Mouse (Mus musculus): ENCODE data around the gene Satb2.
A peak's percentile ranks its signal among the peaks of the same experiment; 100 is the strongest.

Satb2 gene

DNA sequence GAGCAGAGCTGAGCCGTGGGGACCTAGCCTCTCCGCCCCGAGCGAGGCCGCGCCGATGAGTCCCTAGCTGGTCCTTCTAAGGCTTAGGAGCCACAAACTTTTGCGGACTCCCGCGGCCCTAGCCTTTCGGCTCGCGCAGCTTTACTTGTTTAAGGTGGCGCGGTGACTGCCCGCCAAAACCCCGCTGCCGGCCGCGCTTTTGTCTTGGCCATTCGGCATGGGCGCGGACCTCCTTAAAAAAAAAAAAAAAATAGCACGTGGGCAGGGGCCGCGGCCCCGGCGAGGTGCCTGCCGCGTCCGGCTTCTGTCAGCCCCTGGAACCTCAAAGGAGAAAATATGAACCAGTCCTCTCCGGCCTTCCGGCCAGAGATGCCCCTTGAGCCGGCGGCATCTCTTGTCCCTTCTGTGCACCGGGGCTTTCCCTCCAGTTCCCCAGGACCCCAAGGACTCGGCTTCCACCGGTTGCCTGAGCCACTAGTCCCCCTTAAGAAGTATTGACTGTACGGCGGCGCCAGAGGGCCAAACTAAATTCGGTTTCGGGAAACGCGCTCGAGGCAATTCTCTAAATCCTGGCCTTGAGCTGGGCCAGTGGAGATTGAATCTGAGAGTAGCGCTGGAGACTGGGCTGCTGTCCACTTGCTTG, 5.4 kb downstream of the Satb2 start:
- DNase-seq (ENCODE audit: low spot score), result peak; percentile 76

DNA sequence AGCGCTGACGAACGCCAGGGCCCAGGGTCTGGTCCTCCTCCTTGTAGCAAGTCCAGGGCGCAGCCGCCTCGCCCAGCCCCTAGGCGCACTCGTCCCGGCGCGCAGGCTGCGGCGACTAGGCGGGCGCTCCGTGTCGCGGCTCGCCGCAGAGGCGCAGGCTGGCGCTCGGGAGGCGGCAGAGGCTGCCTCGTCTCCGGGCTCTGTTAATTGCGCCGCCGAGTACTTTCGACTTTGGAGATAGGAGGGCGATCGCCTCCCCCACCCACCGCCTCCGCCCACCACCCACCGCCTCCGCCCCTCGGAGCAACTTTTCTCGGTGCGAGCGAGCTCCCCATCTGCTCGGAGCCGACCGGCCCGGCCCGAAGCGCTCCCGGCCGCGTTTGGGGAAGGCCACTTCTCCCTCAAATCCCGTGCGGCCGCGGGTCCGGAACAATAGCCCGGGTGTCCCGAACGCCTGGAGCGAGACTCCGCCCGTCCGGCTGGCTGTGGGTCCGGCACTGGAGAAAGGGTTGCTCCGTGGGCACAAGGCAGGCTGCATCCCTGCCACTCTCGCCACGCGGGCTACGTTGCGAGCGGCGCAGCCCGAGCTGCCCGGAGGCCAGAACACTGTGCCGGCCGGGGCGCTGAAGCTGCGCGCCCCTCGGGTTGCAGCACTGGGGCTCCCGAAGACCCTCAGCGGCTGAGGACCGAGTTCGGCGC, 6.0 kb downstream of the Satb2 start:
- no peak for DNase-seq (ENCODE audit: low spot score)

DNA sequence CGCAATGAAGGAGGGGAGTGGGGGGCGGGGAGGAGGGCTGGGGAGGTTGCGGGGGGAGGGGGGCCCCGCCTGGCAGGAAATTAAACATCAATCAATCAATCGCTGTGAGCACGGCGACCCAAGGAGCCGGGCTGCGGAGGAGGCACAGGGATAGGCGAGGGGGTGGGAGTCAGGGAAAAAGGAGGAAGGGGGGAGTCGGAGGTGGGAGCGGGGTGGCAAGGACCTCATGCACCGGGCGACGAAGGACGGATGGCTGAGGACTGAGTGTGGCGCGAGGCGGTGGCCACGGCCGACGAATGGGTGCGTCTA, 6.6 kb downstream of the Satb2 start:
- no peak for DNase-seq (ENCODE audit: low spot score)

DNA sequence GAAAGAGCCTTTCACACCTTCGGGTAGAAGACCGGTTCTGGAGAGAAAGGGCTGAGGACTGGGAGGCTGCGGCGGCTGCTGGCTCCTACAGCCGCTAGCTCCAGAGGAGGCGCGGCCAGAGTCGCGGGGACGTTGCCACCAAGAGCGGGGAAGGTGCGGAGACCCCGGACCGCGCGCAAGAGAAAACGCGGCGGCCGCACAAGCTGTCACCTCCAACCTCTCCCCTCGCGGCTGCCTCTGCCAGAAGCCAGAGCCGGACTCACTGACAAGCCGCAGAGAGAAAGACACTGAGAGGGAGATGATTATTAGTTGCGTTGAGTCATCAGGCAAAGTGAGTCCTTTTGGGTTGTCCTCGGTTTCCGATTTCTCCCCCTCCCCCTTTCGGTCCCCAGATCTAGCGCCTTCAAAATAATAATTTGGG, 7.0 kb downstream of the Satb2 start:
- no peak for DNase-seq (ENCODE audit: low spot score)

DNA sequence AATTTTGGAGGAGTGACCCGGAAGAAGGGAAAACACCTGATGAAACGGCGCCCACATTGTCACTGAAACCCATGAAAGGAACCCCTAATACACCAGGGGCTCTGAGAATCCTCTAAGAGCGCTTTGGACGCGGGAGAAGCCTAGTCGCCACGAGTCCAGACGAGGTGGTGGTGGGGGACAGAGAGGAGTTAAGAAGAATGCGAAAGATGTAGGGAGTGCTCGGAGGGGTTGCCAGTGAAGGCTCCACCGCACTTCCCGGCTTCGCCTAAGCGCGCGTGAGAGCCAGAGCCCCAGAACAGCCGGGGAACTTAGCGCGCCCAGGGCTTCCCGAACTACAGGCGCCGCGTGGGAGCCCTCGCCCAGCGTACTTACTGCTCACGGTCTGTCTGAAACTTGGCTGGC, 7.7 kb downstream of the Satb2 start:
- no peak for DNase-seq (ENCODE audit: low spot score)

DNA sequence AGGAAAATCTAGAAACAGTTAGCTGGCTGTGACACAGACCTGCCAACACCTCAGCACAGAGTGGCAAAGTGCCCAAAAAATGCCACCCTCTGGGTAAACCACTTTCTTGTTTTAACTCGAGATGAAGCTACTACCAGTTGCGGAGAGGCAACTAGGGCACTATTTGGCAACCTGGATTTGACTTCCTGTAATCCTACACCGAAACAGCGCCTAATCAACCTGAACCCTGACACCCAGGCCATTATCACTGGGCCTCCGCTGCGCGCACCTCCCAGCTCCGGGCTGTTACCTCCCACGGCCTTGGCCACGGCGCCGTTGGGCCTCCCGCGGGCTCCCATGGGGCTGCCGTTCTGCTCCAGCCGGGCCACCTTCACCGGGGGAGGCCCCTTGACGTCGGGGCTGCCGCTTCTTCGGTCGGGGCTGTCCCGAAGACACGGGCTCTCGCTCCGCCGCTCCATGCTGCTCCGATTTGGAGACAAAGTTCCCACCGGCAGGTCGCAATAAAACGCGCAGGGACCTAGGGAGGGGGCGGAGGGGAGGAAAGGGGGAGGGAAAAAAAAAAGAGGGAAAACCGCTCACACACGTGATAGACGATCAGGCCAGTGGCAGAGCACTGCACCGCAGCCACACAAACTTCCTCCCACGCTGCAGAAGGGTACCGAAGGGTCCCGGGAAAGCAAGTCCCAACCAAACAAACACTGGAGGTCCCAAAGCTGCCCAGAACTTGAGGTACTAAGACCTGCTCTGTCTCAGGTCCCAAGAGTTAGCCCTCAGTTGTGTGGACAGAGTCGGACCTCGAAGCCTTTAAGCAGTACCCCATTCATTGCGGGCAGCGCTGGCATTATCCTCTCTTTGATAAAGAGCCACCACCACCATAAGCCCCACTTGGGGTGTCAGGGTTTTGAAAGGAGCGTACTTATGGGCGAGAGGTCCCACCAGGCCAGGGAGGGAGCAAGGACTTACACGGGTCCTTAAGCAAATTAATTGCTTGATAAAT, 8.8 kb downstream of the Satb2 start:
- no peak for DNase-seq (ENCODE audit: low spot score)

DNA sequence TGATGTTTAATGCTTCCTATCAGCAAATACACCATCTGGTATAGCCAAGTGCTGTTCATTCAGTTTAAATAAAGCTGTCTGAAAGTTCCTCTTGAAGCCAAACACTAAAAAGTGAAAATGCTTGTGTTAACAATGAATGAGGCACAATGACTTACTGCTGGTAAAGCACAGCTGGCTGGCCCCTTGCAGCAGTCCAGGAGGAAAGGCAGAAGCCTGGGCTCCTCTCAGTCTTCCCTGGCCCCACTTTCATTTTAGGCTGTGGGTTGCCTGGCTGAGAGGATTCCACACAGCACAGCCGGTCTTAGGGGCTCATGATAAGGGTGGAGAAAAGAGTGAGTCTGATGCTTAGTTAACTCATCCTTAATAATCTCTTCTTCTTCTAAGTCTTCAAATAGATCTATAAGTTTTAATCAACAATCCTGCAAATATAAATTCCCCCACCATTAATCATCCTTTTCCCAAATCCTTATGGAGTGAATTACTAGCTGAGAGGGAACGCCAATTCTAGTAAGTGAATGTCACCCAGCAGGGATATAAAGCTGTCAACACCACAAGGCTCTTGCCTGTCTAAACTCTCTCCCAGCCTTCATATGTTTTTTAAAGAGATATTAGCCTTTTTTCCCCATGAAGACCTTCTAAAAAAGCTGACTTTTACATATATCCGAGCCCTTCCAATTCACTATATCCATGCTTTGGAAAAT, 12.4 kb downstream of the Satb2 start:
- no peak for DNase-seq (ENCODE audit: low spot score)

DNA sequence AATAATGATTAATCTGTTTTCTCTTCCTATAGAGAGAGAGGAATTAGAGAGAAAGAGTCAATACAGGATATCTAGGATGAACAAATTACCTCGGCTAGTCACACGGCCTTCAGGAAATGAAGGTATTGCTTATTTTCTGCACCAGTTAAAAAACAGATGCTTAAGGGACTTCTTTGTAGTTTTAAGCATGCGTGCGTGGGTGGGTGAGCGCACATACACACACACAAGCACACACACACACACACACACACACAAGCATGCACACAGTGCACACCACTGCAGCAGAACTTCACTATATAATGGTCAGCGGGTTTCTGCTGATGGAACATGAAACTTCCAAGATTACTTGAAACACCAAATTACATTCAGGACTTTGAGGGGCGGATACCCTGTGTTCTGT, 14.0 kb downstream of the Satb2 start:
- DNase-seq (ENCODE audit: low spot score), result no peak

DNA sequence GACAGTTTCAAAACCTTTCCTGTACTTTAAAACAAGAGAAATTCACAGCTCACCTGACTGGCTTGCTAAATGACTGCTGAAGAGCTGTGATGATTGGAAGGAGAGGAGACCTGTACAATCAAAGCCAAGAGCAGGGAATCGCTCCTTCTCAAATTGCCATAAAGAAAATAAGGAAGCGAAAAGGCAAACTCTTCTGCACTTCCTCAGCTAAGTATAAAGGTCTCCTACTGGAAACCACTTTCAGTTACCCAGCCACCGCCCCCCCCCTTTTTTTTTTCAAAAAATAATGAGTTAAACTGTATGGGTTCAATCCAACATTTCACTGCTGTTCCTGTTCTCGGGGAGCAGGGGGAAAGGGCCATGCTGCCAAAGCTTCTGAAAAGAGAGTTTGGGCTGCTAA, 15.2 kb downstream of the Satb2 start:
- no peak for DNase-seq (ENCODE audit: low spot score)

DNA sequence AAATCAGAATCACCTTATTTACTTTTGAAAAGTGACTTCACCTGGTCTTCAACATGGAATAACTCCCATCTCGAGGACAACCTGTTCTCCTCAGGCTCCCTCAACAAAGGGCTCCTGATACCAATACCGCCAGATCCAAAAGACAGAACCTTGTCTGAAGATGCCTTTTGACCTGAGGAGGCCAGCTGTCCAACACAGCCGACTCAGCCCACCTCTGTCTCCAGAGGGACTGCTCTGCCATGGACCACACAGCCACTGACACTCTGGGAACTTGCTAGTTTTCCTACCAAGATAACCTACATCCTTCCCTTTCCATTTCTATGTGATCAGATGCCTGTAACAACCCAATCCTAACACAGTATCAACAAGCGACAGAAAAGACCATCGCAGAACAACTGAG, 19.5 kb downstream of the Satb2 start:
- no peak for DNase-seq (ENCODE audit: low spot score)

DNA sequence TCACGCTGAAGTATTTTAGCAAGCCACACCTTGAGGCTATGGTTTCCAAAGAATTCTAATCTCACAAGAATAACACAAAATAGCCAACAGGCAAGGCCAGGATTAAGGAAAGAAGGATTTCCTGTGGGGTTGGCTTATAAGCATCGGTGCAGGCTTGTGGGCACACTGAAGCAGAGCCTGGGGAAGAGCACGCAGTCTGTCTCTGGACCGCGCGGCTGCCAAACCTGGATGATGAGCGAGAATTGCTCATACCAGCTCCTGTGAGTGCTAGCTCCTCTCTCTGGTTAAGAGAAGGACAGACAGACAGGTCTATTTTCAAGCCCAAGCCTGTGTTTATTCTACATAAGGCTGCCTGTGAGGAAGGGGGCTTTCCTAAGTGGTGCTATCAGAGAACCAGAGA, 20.5 kb downstream of the Satb2 start:
- DNase-seq (ENCODE audit: low spot score), result no peak

DNA sequence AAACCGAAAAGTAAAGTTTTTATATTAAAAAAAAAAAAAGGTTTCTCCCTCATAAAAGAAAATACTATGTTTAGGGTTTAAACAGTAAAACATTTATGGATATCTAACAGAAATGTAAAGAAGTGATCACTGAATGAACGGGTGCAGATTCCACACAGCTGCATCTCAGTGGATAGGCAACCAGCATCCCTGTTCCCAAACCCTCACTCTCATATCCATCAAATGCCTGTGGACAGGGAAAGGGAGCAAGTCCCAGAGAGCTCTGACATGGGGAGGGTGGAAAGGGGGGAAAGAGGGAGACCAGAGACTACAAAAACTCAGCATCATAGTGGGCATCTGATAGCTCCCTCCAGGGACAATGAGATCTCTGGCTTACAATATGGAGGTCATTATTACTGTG, 21.6 kb downstream of the Satb2 start:
- no peak for DNase-seq (ENCODE audit: low spot score)

DNA sequence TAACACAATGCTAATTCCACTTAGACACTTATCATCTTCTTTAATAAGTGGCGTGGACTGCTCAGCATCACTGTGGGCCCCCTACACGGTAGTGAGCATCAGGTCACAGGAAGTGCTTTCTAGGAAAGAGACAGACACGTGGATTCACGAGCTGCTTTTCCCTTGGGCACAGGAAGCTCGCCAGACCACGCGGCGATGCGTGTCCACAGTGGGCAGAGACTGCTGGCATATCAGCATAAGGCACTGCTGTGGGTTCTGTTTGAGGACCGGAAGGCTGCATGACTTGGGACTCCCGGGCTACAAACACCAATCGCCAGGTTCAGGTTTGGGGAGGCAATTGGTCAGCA, 22.7 kb downstream of the Satb2 start:
- DNase-seq (ENCODE audit: low spot score), result no peak

DNA sequence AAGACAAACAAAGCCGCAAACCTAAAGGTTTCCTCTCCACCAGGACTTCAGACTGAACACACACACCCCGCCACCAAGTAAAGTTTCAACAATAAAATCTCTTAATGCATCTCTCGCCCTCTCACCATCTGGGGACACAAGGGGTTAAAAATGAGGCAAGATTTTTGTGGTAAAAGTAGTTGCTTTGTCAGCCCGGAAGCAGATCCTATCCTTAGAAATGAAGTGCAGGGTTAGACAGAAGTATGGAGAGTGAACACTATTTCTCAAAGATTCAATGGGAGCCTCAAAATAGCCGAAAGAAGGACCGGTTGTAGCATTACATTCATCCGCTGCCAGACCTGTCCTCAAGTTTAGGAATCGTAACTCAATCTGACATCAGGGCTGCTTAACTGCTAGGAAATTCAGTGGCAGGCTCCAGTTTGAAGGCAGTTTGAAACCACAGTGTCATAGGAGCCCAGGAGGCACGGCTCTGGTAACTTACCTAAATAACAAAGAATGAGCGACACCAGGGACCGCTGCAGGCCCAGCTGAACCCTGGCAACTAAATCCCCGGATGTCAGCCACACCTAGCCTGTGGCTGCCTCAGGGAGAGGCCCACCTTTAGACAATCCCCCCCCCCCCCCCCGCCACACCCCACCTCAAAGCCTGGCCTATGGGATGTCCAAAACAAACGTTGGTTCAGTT, 23.3 kb downstream of the Satb2 start:
- no peak for DNase-seq (ENCODE audit: low spot score)

DNA sequence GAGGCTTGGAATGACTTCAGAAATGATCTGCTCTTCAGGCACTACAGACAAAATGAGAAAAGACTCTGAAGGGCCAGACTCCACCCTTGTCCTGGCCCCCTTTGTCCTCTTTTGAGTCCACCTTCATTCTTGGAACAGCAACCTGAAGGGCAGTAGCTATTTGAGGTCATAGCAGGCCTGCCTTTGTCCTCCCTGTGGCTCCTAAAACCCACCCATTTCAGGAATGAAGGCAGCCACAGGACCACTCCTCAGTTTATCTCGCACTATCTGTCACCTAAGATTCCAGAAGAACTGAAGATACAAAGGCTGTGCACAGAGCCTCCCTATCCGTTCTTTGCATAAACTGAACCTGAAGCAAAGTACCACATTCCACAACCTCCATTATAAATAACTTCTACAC, 24.9 kb downstream of the Satb2 start:
- DNase-seq (ENCODE audit: low spot score), result no peak

DNA sequence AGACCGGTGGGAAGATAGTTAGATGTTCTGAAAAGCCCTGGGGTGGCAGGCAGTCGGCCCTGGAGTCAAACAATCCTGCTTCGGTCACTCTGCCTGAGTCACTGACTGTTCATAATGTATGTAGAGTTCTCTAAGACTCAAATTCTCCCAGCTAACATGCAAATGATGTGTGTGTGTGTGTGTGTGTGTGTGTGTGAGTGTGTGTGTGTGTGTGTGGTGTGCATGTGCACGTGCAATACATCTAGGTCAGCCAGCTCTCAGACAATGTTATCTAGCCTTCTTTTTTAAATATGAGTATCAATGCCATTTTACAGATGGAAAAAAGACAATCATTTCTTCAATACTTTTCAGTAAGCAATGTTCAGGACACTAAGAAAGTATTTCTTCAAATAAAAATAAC, 26.5 kb downstream of the Satb2 start:
- no peak for DNase-seq (ENCODE audit: low spot score)

DNA sequence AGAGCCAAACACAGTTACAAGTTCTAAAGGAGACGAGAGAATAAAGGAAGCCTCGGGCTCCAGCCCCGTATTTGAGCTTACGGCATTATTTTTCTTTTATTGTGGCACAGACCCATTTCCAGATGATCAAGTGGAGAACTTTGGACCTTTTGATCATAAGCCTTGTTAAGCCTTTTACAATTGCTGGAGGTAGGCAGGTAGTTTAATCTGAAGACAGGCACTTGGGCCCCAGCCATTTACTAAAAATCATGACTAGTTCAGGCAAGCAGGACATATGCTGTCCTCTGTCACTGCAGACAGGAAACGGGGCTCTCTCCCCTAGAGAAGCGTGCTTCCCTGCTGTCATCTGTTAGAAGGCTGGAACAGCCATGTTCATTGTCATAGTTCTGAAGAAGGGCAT, 26.9 kb downstream of the Satb2 start:
- no peak for DNase-seq (ENCODE audit: low spot score)

DNA sequence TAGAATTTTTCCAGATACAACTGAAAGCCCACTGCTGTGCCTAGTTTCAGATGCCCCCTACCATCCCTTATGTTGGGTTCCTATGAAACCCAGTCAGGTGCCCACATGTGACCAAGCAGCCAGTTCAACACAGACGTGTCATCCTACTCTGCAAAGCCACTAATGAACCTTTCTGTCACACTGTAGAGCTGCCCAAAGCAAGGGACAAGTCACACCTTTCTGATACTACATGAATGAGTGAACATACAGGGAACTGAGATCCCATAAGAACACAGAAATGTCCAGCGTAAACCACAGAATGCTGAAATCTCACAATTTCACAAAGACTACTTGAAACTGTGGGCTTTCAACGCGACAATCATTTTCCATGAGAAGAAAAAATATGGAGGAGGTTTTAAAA, 39.0 kb downstream of the Satb2 start:
- no peak for DNase-seq (ENCODE audit: low spot score)

DNA sequence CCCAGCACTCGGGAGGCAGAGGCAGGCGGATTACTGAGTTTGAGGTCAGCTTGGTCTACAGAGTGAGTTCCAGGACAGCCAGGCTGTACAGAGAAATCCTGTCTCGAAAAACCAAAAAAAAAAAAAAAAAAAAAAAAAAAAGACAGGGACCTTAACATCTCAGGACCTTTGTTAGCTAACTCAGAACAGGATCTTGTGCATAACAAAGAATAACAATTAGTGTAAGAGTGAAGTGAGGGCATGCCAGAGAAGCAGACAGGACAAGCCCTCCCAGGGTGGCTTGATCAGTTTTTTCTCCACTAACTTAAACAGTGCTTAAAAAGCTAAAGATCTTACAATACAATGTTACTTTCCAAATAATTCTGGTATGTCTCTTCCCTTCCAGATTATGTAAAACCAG, 40.0 kb downstream of the Satb2 start:
- no peak for DNase-seq (ENCODE audit: low spot score)

DNA sequence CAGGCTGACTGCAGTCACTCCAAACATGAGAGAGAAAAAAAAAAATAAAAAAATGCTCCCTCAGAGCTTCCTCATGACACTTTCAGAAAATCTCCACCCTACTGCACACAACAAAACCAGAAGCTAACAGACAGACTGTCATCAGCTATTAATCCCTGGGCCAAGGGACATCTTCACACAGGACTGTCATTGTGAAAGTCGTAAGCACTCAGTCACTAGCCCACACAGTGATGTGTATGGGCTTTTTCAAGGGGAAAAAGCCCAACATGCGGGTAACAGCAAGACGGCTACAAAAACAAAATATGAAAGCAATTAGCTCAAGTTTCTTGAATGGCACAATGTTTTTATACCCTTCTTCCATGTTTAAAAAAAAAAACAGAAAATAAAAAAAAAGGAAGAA, 41.9 kb downstream of the Satb2 start:
- no peak for DNase-seq (ENCODE audit: low spot score)

DNA sequence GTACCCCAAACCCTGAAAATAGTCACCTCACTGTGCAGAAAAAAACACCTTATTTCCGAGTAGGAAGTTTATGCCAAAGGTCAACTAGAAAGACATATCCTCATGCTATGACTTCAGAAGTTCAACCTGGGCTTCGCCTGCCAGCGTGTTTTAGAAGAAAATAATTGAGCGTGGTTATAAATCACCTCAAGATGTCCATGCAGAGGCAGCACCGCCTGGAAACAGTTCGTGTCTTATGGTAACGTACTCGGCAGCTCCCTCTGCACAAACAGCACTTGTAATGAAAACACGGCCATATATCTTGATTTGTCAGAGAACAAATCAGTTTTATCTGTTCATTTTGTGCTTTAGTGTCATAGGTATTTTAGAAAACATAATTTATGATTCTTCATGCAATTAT, 44.6 kb downstream of the Satb2 start:
- DNase-seq (ENCODE audit: low spot score), result no peak

DNA sequence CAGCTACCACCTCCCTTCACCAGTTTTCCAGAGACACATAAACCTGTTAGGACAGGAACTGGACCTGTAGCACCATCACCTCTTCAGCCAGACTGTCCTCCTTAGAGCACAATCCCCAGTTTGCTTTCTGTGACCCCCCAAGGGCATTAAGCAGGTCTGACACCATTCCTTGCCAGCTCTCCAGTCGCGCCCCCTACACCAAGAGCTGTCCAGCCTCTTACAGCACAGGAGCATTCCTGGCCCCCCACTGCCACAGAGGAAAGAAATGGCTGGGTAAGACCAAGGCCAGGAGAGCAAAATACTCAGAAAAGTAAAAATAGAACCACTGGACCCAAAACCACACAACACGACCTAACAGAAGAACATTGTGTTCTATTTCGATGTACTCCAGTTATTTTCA, 48.4 kb downstream of the Satb2 start:
- DNase-seq (ENCODE audit: low spot score), result no peak
